Mouse (Mus musculus): ENCODE data around the gene Ascc1. TPM values are rescaled to one million over a fixed set of nuclear protein-coding genes. Genes with fewer than 3 reads are reported as not detected.

Gene Ascc1
- polyA plus RNA-seq, 1 experiment from 2014 or later, result 43.6 TPM

GRCm38 (mm10) chr10:60033064-60033463 is 30.5 kb downstream of the Ascc1 start:
- 60% methylated on average over 5 of the region's 5 CpGs for WGBS
- H3K9ac ChIP-seq (replicated peaks; ENCODE audit: low read depth, low read length), result no peak overlapping the region
- H3K4me3 ChIP-seq (ENCODE audit: low read depth, low read length), result no peak overlapping the region
- H3K27me3 ChIP-seq (ENCODE audit: control insufficient read depth, insufficient read depth, low read length), result no peaks in the 10 kb centered on the region
- peaks cover 14% of the 10 kb centered on the region for H3K4me1 ChIP-seq (ENCODE audit: control insufficient read depth, insufficient read depth, low read length)
- no peaks in the 10 kb centered on the region for H3K36me3 ChIP-seq (ENCODE audit: control insufficient read depth, insufficient read depth, low read length)
- H3K27ac ChIP-seq (ENCODE audit: low read depth, low read length), result no peak overlapping the region
- H3K9me3 ChIP-seq (ENCODE audit: control insufficient read depth, low read length), result no peaks in the 10 kb centered on the region
- H3K4me2 ChIP-seq (ENCODE audit: low read depth, low read length), result no peak overlapping the region
- ATAC-seq (ENCODE audit: low read depth), result no peak

GRCm38 (mm10) chr10:60034621-60035020 is 32.0 kb downstream of the Ascc1 start:
- H3K27ac ChIP-seq (ENCODE audit: low read depth, low read length), result no peak overlapping the region
- ATAC-seq (ENCODE audit: low read depth), result no peak
- 79% methylated on average over 3 of the region's 3 CpGs for WGBS
- no peak overlapping the region for H3K4me2 ChIP-seq (ENCODE audit: low read depth, low read length)
- peaks cover 10% of the 10 kb centered on the region for H3K4me1 ChIP-seq (ENCODE audit: control insufficient read depth, insufficient read depth, low read length)
- H3K9me3 ChIP-seq (ENCODE audit: control insufficient read depth, low read length), result no peaks in the 10 kb centered on the region
- no peak overlapping the region for H3K9ac ChIP-seq (replicated peaks; ENCODE audit: low read depth, low read length)
- H3K4me3 ChIP-seq (ENCODE audit: low read depth, low read length), result no peak overlapping the region
- no peaks in the 10 kb centered on the region for H3K36me3 ChIP-seq (ENCODE audit: control insufficient read depth, insufficient read depth, low read length)
- H3K27me3 ChIP-seq (ENCODE audit: control insufficient read depth, insufficient read depth, low read length), result no peaks in the 10 kb centered on the region

DNA sequence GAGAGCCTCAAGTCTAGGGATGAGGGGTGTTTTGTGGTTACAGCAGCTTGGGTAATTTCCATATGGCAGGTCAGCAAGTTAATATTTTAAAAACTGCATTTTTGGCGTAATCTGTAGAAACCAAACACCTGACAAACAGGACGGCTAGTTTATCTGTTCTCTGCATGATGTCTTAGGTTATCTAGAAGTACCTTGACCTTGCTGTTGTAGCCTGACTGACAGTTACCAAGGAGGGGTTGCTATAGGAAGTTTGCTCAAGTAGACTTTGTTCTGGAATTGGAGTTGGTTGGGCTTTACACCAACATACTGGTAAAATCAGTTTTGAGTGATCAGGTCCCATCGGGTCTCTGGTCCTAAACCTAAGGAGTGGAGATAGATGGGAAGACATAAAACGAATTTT is 33.1 kb downstream of the Ascc1 start:
- no peak overlapping the region for H3K4me2 ChIP-seq (ENCODE audit: low read depth, low read length)
- peaks cover 10% of the 10 kb centered on the region for H3K4me1 ChIP-seq (ENCODE audit: control insufficient read depth, insufficient read depth, low read length)
- no peak for ATAC-seq (ENCODE audit: low read depth)
- H3K9ac ChIP-seq (replicated peaks; ENCODE audit: low read depth, low read length), result no peak overlapping the region
- no peak overlapping the region for H3K27ac ChIP-seq (ENCODE audit: low read depth, low read length)
- WGBS, result 82% methylated on average over 4 of the region's 4 CpGs
- no peak overlapping the region for H3K4me3 ChIP-seq (ENCODE audit: low read depth, low read length)
- H3K36me3 ChIP-seq (ENCODE audit: control insufficient read depth, insufficient read depth, low read length), result no peaks in the 10 kb centered on the region
- H3K9me3 ChIP-seq (ENCODE audit: control insufficient read depth, low read length), result no peaks in the 10 kb centered on the region
- H3K27me3 ChIP-seq (ENCODE audit: control insufficient read depth, insufficient read depth, low read length), result no peaks in the 10 kb centered on the region

DNA sequence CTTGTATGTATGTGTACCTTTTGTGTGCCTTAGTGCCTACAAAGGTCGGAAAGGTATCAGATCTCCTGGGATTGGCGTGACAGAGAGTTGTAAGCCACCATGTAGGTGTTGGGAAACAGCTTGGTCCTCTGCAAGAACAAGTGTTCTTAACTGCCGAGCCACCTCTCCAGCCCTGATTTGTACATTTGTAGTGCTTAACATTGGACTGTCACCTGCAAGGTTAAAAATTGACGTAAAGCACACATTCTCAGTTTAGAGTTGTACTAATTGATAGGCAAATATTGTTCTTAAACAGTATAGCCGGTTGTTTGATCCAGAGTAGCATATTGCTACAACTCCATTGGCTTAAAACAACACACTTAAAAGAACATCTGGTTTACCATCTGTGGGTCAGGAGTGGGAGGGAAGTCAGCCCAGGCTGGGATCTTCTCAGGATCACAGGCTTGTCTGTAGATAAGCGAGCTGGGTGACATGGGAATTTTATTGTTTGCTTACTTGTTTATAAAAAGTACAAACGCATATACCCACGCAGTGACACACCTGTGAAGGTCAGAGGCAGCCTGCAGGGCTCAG is 39.8 kb downstream of the Ascc1 start:
- Histone ChIP-seq H3K4me2 (ENCODE audit: low read depth, low read length) (no peak overlapping the region), H3K27ac (ENCODE audit: low read depth, low read length) (no peak overlapping the region), H3K9ac (replicated peaks; ENCODE audit: low read depth, low read length) (no peak overlapping the region), H3K9me3 (ENCODE audit: control insufficient read depth, low read length) (no peaks in the 10 kb centered on the region), H3K4me1 (ENCODE audit: control insufficient read depth, insufficient read depth, low read length) (no peaks in the 10 kb centered on the region), H3K27me3 (ENCODE audit: control insufficient read depth, insufficient read depth, low read length) (no peaks in the 10 kb centered on the region), H3K4me3 (ENCODE audit: low read depth, low read length) (no peak overlapping the region), H3K36me3 (ENCODE audit: control insufficient read depth, insufficient read depth, low read length) (no peaks in the 10 kb centered on the region)
- ATAC-seq (ENCODE audit: low read depth), result no peak
- WGBS, result 87% methylated on average over 8 of the region's 8 CpGs

DNA sequence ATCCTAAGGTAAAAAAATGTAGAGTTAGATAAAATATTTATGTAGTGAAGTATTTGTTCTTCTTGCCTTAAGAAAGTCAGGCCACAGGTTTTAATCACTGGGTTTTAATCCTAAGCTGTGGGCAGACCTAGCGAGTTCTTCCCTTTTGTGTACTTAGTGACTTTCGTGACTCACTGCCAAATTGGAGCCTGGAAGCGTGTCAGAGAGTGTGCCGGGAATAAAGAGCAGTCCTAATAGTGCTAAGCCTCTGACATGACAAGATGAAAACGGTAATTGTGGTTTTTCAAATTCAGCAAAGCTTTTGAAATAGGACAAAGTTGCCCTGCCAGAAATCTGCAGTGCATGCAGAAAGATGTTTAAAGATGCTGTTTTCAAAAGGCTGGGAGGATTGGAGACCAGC is 44.1 kb downstream of the Ascc1 start:
- 42% methylated on average over 5 of the region's 5 CpGs for WGBS
- Histone ChIP-seq H3K4me1 (ENCODE audit: control insufficient read depth, insufficient read depth, low read length) (no peaks in the 10 kb centered on the region), H3K36me3 (ENCODE audit: control insufficient read depth, insufficient read depth, low read length) (no peaks in the 10 kb centered on the region), H3K4me3 (ENCODE audit: low read depth, low read length) (no peak overlapping the region), H3K9me3 (ENCODE audit: control insufficient read depth, low read length) (no peaks in the 10 kb centered on the region), H3K4me2 (ENCODE audit: low read depth, low read length) (no peak overlapping the region), H3K9ac (replicated peaks; ENCODE audit: low read depth, low read length) (no peak overlapping the region), H3K27ac (ENCODE audit: low read depth, low read length) (no peak overlapping the region), H3K27me3 (ENCODE audit: control insufficient read depth, insufficient read depth, low read length) (no peaks in the 10 kb centered on the region)
- no peak for ATAC-seq (ENCODE audit: low read depth)

GRCm38 (mm10) chr10:60050581-60050980 is 48.0 kb downstream of the Ascc1 start:
- H3K4me3 ChIP-seq (ENCODE audit: low read depth, low read length), result no peak overlapping the region
- H3K4me2 ChIP-seq (ENCODE audit: low read depth, low read length), result no peak overlapping the region
- no peaks in the 10 kb centered on the region for H3K9me3 ChIP-seq (ENCODE audit: control insufficient read depth, low read length)
- WGBS, result 95% methylated on average over 10 of the region's 10 CpGs
- ATAC-seq (ENCODE audit: low read depth), result no peak
- no peaks in the 10 kb centered on the region for H3K4me1 ChIP-seq (ENCODE audit: control insufficient read depth, insufficient read depth, low read length)
- H3K27ac ChIP-seq (ENCODE audit: low read depth, low read length), result no peak overlapping the region
- H3K27me3 ChIP-seq (ENCODE audit: control insufficient read depth, insufficient read depth, low read length), result no peaks in the 10 kb centered on the region
- H3K36me3 ChIP-seq (ENCODE audit: control insufficient read depth, insufficient read depth, low read length), result no peaks in the 10 kb centered on the region
- H3K9ac ChIP-seq (replicated peaks; ENCODE audit: low read depth, low read length), result no peak overlapping the region

GRCm38 (mm10) chr10:60053073-60053472 is 50.5 kb downstream of the Ascc1 start:
- no peaks in the 10 kb centered on the region for H3K4me1 ChIP-seq (ENCODE audit: control insufficient read depth, insufficient read depth, low read length)
- no peak overlapping the region for H3K9ac ChIP-seq (replicated peaks; ENCODE audit: low read depth, low read length)
- H3K4me3 ChIP-seq (ENCODE audit: low read depth, low read length), result no peak overlapping the region
- H3K9me3 ChIP-seq (ENCODE audit: control insufficient read depth, low read length), result peaks cover 2% of the 10 kb centered on the region; the same call in 1 of the 2 replicates
- no peak overlapping the region for H3K27ac ChIP-seq (ENCODE audit: low read depth, low read length)
- 86% methylated on average over 4 of the region's 4 CpGs for WGBS
- ATAC-seq (ENCODE audit: low read depth), result no peak
- H3K36me3 ChIP-seq (ENCODE audit: control insufficient read depth, insufficient read depth, low read length), result no peaks in the 10 kb centered on the region
- no peak overlapping the region for H3K4me2 ChIP-seq (ENCODE audit: low read depth, low read length)
- no peaks in the 10 kb centered on the region for H3K27me3 ChIP-seq (ENCODE audit: control insufficient read depth, insufficient read depth, low read length)

- Histone ChIP-seq H3K27ac (ENCODE audit: low read depth, low read length) (no peak overlapping the region), H3K4me2 (ENCODE audit: low read depth, low read length) (no peak overlapping the region), H3K4me1 (ENCODE audit: control insufficient read depth, insufficient read depth, low read length) (no peaks in the 10 kb centered on the region), H3K4me3 (ENCODE audit: low read depth, low read length) (no peak overlapping the region), H3K36me3 (ENCODE audit: control insufficient read depth, insufficient read depth, low read length) (no peaks in the 10 kb centered on the region), H3K9ac (replicated peaks; ENCODE audit: low read depth, low read length) (no peak overlapping the region), H3K9me3 (ENCODE audit: control insufficient read depth, low read length) (no peaks in the 10 kb centered on the region), H3K27me3 (ENCODE audit: control insufficient read depth, insufficient read depth, low read length) (no peaks in the 10 kb centered on the region)
- WGBS, result 83% methylated on average over 5 of the region's 5 CpGs
- no peak for ATAC-seq (ENCODE audit: low read depth)
These were observed 59.6 kb downstream of the Ascc1 start for GRCm38 (mm10) chr10:60062173-60062572.

DNA sequence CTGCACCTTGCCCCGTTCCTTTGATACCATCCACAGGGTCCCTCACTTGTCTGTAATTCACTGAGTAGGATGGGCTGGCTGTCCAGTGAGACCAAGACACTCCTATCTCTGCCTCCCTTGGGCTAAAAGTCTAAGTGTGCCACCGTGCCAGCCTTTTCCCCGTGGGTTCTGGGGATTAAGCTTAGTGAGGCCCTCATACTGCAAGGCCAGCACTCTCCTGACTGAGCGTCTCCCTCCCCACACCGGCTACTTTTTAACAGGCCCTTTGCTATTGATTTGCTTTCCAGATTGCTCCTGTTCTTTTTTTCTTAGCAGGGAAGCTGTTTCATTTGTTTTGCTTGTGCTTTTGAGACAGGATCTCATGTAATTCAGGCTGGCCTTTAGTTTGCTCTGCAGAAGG is 60.3 kb downstream of the Ascc1 start:
- Histone ChIP-seq H3K9ac (replicated peaks; ENCODE audit: low read depth, low read length) (no peak overlapping the region), H3K27ac (ENCODE audit: low read depth, low read length) (no peak overlapping the region), H3K4me2 (ENCODE audit: low read depth, low read length) (no peak overlapping the region), H3K27me3 (ENCODE audit: control insufficient read depth, insufficient read depth, low read length) (no peaks in the 10 kb centered on the region), H3K4me1 (ENCODE audit: control insufficient read depth, insufficient read depth, low read length) (no peaks in the 10 kb centered on the region), H3K4me3 (ENCODE audit: low read depth, low read length) (no peak overlapping the region), H3K9me3 (ENCODE audit: control insufficient read depth, low read length) (no peaks in the 10 kb centered on the region), H3K36me3 (ENCODE audit: control insufficient read depth, insufficient read depth, low read length) (no peaks in the 10 kb centered on the region)
- WGBS, result 50% methylated on average over 5 of the region's 5 CpGs
- ATAC-seq (ENCODE audit: low read depth), result no peak

All from neural tube, embryonic 14.5 days (tissue).